Mouse (Mus musculus) myocyte (in vitro differentiated cells): ENCODE results near the gene Hist1h2bg.

ENCODE experiments used
- E2F4 ChIP-seq: IDR thresholded peaks from one replicate; pipeline ENCODE4 v1.6.1; 2011; ENCODE audit warnings: mild to moderate bottlenecking, control low read depth, moderate library complexity; ENCODE audit not compliant: insufficient read depth
- MAX ChIP-seq: IDR thresholded peaks from one replicate; pipeline ENCODE4 v1.6.1; 2011; ENCODE audit warnings: low read depth, mild to moderate bottlenecking, control low read depth
- MYOG ChIP-seq, 3 experiments: IDR thresholded peaks; one replicate each; pipeline ENCODE4 v1.6.1; 2011; ENCODE audit warnings: control low read depth in 2 of 3, low read depth in 2 of 3, mild to moderate bottlenecking in 2 of 3; ENCODE audit not compliant: insufficient read length in 2 of 3, control insufficient read depth in 1 of 3, insufficient read depth in 1 of 3
- POLR2A ChIP-seq: IDR thresholded peaks from one replicate; pipeline ENCODE4 v1.6.1; 2011; ENCODE audit warnings: low read depth, mild to moderate bottlenecking, control low read depth, moderate library complexity; ENCODE audit not compliant: insufficient read length
- POLR2AphosphoS2 ChIP-seq: IDR thresholded peaks from one replicate; pipeline ENCODE4 v1.6.1; 2011; ENCODE audit warnings: low read depth, control low read depth; ENCODE audit not compliant: insufficient read length
- TCF3 ChIP-seq: IDR thresholded peaks from one replicate; pipeline ENCODE4 v1.6.1; 2011; ENCODE audit warnings: low read depth, control low read depth; ENCODE audit not compliant: insufficient read length

- TF ChIP-seq POLR2AphosphoS2 = peak; percentile 64
- TF ChIP-seq MAX = peak; percentile 25
- TF ChIP-seq POLR2A = peak; percentile 50
- TF ChIP-seq MYOG (IDR thresholded peaks at IDR 0.05; ENCODE audit: control insufficient read depth in 1 of 3, insufficient read depth in 1 of 3, insufficient read length in 2 of 3, low read depth in 2 of 3) = no peak
- no peak for TF ChIP-seq TCF3
- no peak for TF ChIP-seq E2F4
Measured at GRCm38 (mm10) chr13:23555839-23556416, 15.3 kb upstream of the Hist1h2bg start.
